Mouse (Mus musculus) lung, postnatal 10 days (tissue): Measurements from ENCODE around the gene Twf2.
A peak's percentile ranks its signal among the peaks of the same experiment; 100 is the strongest.
"Not testable (repeated sequence)": the region's sequence is repeated elsewhere in the genome, so short reads cannot be mapped to it uniquely, and the experiment has no call there.

Experiments used
- DNase-seq: peaks from one replicate; pipeline ENCODE4 v3.0.0; 2021

Twf2 gene

DNA sequence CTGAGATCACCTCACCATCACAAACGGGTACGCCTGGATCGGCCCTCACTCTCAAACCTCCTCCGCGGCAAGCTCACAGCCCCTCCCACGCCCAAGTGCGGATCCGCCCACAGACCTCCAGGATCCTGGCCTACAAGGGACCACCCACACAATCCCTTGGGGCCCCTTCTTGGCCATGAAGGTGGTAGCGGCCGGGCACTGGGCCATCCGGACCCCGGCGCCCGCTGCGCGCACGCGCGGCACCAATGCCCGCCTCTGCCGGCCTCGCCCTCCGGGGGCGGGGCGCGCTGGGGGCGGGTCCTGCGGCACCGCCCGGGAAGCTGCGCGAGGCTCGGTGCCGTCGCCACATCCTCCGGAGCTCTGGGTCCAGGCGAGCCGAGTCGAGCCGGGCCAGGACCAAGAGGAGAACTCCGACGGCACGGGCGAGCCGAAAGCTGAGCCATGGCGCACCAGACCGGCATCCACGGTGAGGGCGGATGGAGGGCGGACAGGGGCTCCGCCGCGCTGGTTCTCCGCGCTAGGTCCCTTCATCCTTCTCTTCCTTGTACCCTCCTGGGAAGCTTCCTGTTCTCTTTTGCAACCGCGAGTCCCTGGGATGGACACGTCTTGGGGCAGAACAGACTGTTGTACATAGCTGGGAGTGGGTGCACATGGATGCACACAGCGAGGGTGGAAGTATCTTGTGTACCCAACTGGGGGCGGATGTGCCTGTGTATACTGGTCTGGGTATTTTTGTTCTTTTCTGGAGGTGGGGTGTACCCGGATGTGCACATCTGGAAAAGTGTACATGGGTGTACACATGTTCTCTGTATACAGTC, at the start of gene Twf2:
TSS of gene Twf2 (plus strand) at position 290 of the 818 bp plus-strand sequence.
- peak; percentile 94 for DNase-seq

DNA sequence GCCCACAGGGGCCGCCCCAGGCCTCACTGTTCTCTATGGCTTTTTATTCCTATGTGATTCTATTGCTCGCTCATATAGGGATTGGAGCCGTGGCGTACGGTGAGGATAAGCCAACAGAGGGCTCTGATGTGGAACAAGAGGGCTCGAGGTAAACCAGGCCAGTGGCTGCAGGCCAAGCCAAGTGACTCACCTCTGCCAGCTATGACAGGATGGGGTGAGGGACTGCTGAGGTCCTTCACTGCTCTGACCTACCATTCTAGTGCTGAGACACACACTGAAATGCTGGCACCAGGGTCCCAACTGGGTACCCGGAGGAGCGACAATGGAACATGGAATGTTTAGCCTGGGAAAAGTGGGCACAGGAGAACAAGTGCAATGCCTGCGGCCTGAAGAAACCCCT, 48.8 kb upstream of the Twf2 start:
- no peak for DNase-seq

DNA sequence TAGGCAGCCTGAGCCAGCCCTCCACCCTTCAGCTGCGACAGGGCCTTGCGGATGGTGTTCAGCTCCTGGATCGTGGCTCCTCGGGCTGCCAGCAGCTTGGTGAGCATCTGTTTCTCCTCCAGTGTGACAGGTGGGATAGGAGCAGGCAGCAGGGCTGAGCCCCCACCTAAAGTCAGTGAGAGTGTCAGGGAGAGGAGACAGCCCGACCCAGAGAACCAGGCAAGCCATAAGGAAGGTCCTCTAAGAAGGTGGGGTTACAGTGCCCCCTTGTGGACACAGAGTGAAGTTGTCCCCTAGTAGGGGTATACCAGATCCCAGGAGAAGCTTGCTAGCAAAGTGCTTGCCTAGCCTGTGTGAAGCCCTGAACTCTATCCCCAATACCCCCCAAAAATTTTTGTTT, 46.5 kb upstream of the Twf2 start:
- peak; percentile 71 for DNase-seq

DNA sequence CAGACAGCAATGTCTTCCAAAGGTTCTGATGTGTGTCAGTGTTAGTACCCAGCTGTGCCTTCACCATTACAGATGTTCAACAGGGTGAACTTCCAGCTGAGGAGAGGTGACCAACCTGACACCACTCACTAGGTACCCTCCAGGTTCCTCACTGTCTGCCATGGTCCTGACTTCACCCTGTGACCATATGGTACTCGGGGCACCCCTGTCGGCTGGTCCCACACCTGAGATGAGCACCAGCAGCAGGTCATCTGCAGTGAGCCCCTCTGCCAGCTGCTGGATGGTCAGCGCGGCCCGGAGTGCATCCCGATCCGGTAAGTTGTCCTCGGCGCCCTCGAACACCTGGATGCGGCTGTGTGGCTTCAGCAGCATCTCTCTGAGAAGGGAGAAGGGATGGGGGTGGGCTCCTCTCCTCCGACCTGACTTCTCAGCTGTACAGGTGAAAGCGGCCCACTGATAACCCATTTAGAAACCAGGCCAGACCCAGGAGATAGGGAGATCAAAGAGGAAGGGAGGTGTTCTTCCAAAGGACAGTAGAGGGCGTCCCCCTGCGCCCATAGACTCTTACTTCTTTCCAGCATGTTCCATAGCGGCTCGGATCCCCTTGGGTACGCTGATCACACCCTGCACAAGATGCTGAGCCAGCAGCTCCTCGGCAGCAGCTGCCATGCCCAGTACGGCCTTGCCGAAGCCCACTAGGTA, 45.8 kb upstream of the Twf2 start:
- no peak for DNase-seq

DNA sequence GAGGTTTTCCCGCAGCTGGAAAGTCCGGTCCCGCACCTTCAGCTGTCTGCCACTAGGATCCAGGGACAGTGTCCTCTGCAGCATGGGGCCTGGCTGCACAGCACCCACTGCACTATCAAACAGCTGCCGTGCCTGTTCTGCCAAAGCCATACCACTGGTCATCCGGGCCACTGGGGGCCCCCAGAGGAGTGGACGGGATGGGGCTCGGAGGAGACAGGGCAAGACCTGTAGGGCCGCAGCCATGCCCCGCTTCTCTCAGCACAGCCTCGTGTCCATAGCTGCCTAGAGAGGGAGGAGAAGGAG, 45.3 kb upstream of the Twf2 start:
- DNase-seq = no peak

DNA sequence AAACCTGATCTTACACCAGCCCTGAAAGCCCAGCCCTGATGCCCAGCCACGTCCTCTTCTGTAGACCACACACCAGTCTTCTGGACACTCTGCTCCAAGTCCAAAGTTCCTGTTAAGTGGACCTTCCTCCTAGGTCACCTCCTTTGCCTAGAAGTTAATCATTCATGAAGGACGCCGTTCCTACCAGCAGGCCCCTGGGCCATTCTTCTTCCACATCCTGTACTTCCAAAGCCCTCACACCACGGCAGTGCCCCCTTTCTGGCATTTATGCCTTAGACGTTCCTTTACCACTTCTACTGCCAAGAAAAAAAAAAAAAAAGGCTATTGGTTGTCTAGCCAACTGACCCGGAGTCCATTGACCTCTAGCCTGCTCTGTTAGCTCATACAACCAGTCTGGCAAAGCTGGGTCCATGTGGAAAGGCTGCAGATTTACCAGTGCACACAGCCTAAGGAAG, 44.8 kb upstream of the Twf2 start, which contains the start of gene Glyctk:
TSS of gene Glyctk (minus strand) at position 102 of the 455 bp plus-strand sequence.
- no peak for DNase-seq

DNA sequence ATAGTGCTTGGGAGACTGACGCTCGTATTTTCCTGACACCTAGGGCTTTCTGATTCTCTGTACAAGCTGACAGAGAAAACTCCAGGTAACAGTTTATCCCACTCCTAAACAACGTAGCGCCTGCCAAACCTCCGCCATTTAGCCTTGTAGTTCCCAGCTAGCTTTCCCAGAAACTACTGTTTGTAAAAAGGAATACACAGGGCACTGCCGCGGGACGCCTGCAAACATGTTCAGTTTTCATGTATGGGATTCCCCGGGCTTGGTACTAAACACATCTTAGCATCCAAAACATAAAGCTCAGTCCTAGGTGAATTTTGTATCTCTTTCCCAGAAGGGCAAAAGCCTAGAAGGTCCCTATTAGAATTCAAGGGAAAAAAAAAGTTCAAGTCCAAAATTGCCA, 43.7 kb upstream of the Twf2 start:
- no peak for DNase-seq

DNA sequence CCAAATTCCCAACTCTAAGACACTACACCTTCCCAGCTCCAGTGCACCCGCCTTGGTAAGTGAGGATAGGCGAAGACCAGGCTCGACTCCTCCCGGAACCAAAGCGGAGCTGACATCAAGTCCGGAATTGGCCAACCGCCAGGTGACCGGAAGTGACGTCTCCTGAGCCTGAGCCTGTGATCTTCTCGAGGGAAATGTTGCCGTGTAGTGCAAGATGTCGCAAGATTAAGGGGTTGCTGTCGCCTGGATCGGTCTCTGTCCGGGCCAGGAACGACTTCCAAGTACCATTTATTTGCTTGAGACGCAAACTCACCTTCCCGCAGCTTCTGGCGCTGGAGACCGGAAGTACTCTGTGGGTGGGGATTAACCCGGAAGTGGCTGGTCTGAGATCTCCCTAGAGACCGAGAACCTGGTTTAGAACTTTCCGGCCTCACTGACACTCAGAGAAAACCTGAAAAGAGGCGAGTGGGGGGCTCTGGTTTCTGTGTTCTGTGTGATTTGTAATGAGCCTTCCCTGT, 43.1 kb upstream of the Twf2 start:
- DNase-seq = peak; percentile 97

DNA sequence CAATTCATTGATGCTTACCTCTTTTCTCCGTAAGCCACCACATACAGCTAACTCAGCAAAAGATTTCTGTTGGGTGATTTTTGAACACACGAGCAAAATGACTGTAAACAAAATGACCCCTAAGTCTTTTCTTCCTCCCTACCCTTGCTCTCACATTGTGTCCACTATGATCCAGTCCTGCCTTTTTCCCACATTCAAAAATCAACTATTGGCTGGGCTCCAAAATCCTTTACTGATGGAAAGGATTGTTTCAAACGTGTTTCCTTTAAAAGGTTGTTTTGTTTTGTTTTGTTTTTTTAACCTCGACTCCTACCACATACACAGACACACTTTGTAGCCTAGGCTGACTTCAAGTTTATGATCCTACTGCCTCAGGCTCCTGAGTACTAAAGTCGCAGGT, 42.5 kb upstream of the Twf2 start:
- DNase-seq = no peak

DNA sequence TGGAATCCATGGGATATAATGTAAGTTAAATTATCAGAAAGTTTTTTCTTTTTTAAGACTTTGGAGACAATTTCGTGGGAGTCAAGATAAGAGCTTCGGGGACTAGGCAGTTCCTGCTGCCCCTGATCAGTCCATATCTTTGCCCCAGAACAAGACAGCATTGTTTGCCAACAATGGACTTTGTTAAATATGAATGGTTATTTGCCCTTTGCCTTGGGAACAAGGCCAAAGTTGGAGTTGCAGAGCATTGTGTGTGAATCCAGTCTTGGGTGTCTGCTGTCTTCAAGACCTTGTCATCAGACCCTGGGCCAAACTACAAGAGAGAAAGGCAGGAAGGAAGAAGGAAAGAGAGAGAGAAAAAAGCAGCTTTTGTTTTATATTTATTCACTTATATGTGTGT, 36.2 kb upstream of the Twf2 start:
- DNase-seq = no peak

DNA sequence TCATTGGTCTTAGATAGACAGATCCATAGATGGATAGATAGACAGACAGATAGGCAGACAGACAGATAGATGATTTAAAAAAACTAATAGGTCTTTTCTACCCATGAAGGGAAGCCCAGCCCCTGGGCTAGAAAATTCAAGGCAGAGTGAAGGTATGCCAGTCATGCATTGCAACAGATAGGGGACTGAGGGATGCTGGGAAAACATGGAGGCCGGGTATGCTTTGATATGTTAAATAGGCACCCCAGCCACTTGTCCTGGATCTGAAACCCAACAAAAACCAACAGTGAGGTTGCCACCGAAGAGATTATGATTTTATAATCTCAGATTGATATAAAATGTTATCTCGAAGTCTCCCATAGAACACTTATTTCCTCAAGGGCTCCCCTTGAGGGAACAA, 35.7 kb upstream of the Twf2 start:
- no peak for DNase-seq

DNA sequence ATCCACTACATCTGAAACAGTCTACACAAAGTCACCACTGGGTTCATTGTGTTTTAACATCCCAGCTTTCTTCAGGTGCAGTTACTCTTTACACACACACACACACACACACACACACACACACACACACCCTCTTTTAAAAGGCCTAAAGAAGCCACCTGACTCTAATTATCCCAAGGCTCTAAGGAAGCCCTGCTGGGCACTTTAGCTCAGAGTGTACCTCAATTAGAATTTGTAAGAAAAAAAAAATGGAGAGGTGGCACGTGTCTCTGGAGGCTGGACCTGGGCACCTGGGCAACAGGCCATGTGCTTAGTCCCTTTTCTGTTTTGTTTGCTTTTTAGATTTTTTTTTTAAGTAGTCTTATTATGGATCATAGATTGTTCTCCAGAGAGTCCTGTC, 35.2 kb upstream of the Twf2 start:
- no peak for DNase-seq

DNA sequence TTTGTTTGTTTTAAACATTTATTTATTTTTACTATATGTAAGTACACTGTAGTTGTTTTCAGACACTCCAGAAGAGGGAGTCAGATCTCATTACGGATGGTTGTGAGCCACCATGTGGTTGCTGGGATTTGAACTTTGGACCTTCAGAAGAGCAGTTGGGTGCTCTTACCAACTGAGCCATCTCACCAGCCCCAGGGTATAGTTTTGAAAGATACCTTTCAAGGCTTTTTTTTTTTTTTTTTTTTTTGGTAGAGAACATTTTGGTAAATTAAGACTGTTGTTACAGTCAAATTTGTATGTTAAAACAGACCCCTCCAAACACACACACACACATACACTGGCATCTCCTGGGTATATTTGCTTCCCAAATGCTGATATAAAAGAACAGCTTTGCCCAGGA, 33.9 kb upstream of the Twf2 start:
- DNase-seq = not testable (repeated sequence)

DNA sequence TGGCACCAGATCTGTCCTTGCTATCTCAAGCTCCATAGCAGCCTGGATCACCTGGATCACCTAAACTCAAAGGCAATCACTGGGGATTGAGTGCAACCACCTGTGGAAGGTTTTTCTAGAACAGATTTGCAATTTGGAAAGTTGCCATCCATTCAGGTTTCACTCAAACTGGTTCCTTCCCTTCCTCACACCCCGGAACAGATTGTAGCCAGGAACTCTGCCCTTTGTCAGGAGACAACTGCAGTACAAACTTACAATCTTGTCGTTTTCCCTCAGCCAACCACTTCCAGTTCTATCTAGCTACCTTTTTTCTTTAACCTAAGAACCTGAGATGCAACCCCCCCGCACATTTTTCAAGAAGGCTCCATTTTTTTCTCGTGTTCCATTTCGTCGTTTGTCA, 33.0 kb upstream of the Twf2 start:
- DNase-seq = no peak

DNA sequence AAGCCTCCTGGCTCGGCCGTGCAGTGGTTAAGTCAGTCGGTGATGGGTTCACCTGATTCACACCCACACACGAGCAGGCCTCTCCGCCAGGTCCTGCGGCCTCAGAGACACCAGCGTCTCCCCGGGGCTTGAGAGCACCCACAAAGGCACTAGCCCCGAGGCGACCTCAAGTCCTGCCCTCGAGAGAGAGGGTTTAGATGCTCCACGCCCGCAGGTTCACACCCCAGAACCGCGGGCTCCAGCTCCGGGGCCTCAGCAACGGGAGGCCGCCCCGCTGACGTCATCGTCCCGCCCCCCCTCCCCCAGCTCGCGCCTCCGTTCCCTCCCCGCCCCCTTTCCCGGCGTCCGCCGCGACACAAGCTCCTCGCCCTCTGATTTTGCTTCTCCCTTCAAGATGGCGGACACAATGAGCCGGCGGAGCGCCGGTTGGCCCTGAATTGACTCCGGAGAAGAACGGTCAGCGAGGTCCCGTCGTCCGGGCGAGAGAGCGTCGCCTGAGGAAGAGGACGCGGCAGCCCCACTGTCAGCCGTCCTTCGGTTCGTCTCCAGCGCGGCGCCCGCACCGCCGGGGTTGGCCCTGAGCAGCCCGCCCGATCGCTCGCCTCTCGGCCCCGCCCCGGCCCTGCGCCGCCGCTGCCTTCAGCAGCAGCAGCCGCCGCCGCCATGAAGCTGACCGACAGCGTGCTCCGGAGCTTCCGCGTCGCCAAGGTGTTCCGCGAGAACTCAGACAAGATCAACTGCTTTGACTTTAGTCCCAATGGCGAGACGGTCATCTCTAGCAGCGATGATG, 32.2 kb upstream of the Twf2 start, which contains the start of gene Wdr82:
TSS of gene Wdr82 (plus strand) at position 373 of the 790 bp plus-strand sequence.
- DNase-seq = peak; percentile 95

DNA sequence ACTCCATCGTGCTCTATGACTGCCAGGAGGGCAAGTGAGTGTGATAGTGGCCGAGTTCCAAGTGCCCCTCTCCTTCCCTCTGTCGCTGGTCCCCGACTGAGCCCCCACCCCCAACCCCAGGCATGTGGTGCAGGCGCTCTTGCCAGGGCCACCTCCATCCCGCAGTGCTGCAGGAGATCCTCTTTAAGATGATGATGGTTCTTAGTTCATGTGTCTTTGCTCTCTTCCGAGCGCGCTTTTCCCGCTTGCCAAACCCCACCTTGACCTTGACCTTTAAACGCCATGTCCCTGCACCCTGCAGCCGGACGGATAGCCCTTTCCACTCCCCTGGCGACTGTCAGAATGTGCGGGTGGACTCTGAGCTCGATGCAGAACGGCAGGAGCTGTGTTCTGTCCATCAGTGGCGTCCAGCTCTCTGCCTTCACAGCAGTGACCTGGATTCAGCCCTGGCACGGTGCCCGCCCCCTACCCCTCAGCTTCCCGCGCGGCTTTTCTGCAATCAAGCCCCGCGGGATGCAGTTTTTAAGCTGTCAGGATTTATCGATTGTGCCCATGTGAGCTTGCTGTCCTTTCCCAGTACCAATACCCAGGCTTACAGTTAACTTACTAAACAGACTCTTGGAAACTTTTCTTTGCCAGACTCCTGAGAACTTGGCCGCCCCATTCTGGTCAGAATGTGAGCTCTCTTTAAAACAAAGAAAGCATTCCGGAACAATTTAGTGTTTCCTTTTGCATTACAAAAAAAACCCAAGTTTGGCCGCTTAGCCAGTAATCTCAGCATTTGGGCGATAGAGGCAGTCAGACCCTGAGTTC, 31.4 kb upstream of the Twf2 start:
- DNase-seq = peak; percentile 78

DNA sequence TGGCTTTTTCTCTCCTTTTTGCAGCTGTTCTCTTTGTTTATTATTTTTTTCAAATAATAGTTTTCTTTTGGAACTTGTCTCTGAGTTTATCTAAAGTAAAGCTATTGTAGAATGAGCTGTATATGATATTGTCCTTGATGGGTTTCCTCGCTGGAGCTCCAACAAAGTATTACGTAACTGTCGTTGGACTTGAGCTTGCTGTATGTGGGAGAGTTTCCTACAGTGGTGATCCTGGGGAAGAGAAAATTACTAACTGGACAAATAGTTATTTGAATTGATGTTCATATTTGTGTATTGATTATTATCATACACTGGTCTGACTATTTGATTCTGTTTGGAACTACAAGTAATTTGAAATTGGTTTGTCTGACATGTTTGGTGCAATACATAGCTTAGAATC, 30.4 kb upstream of the Twf2 start:
- DNase-seq = no peak

DNA sequence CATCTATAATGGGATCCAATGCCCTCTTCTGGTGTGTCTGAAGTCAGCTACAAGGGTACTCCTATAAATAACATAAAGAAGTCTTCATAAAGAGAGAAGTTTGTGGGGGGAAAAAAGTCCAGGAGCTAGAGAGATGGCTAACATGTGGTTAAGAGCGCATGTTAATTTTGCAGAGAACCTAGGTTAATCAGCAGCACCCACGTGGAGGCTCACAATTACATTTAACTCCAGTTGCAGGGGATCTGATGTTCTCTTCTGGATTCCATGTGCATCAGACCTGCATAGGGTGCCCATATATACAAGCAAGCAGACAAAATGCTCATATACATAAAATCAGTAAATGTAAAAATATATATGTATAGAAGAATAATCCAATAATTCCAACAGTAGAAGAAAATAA, 29.5 kb upstream of the Twf2 start:
- DNase-seq = no peak

DNA sequence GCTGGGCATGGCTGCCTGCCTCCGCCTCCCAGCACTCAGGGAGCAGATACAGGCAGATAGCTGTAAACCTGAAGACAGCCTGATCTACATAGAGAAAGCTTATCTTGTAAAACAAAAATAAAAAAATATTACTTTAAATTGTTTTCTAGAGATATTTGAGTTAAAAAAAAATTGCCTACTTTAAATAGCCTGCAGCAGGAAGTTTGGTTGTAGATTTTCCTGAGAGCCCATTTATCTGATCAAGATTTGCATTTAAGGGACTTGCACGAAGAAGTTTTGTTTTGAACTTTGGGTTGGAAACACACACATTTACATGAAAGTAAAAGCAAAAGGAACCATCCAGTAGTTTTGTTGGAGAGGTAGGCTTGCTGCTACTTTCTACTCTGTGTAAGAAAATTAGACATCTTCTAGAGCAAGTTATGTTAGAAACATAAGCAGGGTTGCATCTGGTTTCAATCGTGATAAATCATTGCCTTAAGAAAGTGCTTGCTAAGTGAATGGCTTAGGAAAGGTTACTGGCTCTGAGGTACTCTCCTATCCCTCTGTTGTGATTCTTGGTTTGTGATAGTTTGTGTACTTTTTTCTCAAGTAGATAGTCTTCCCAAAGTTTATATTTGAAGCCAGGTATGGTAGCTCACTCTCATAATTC, 27.2 kb upstream of the Twf2 start:
- no peak for DNase-seq

DNA sequence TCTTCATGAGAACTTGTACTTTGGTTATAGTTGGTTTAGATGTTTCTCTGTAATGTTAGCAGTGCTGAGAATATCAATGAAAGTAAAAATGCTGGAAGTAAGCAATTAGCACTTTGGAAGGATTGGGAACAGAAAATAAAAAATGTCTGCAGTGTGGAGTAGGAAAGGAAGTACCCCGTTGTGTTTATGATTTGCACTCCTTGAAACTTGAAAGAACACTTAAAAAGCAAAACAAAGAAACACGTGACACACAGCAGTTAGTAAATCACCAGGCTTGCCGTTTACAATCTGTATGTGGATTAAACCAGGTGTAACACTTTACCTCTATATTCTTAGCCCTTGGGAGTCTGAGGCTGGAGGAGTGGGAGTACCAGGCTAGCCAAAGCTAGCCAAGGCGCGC, 26.1 kb upstream of the Twf2 start:
- no peak for DNase-seq

DNA sequence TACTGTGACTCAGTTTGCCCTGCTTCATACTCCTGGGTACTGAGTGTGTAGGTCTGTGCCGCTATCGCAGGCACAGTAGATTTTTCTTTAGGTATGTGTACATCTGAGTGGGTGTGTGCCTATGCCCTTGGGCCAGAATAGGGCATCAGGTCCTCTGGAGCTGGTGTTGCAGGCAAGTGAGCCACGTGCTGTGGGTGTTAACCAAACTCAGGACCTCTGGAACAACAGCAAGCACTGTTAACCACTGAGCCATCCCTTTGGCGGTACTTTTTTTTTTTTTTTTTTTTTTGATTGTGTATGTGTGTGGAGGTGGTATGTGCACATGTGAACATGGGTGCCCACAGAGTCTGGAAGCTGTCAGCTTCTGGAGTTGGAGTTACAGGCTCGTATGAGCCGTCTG, 25.1 kb upstream of the Twf2 start:
- no peak for DNase-seq

DNA sequence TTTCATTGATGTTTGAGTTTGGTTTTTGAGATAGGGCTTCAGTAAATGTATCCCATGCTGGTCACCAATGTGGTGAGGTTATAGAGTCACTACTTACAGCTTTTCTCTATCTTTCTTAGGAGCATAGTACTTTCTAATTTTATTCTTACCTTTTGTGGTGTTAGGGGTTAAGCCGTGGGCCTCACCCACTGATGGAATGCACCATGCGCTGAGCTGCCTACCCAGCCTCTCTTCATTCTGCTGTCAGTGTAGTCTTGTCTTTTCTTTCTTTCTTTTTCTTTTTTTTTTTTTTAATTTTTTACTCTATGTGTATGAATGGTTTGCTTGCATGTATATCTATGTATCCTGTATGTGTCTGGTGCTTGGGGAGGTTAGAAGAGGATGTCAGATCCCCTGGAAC, 23.5 kb upstream of the Twf2 start:
- no peak for DNase-seq
